Mouse (Mus musculus): Measurements from ENCODE around the gene Alg3. TPM values are rescaled to one million over a fixed set of nuclear protein-coding genes. Genes with fewer than 3 reads are reported as not detected.

Alg3 gene
- total RNA-seq, 1 experiment: 28.9 TPM

DNA sequence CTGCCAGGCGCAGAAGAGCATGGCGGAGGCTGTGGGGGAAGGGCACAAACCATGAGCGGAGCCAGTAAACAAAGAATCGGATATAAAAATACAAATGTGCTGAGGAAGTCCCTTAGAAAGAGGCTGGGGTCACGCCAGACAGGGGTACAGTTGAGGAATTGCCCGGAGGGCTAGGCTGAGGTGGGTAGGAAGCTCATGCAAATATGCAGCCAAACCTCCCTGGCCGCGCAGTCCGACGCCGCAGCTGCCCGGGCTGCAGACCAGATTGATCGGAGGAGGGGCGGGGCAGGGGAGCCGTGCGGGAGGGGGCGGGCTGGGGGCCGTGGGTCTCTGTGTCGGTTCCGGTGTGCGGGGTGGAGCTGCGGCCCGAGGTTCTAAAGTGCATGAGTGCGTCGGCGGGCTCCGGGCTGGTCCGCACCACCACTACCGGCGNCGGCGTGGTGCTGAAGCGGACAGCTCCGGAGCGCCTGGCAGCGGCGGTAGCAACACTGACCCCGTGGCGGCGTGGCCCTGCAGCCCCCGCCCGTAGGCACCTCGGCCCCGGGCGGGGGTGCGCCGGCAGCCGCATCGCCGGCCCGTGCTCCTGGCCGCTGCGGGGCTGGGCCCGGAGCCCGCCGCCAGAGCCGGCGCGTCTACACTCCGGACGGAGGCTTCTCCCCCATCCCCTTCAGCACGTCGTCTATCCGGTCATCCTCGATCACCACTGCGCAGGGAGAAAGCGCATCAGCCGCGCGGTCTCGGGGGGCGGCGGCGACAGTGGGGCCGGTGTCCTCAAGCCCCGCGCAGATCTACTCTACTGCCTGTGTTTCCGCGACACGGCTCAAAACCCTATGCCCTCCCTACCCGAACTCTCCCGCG is 8.2 kb upstream of the Alg3 start:
- Histone ChIP-seq H3K9ac (ENCODE audit: insufficient read depth, low read depth, low read length, poor library complexity, severe bottlenecking) (peak overlapping the region; percentile 26; the same call in 1 of the 2 replicates), H3K36me3 (ENCODE audit: control insufficient read depth, insufficient read depth, low read length, poor library complexity, severe bottlenecking) (peaks cover 3% of the 10 kb centered on the region; the same call in 1 of the 2 replicates), H3K4me1 (ENCODE audit: control insufficient read depth in 2 of 2, insufficient read depth in 2 of 2, low read length in 2 of 2, poor library complexity in 1 of 2) (peaks cover 0 to 4% of the 10 kb centered on the region in 2 experiments; a peak in 1 of 4 replicates), H3K4me3 (ENCODE audit: insufficient read depth in 1 of 2, low read depth in 1 of 2, low read length in 2 of 2, poor library complexity in 1 of 2, severe bottlenecking in 1 of 2) (peak overlapping the region; percentile 81 to 93), H3K27ac (ENCODE audit: insufficient read depth, low read depth, low read length, poor library complexity, severe bottlenecking) (no peak overlapping the region), H3K9me3 (ENCODE audit: control insufficient read depth, insufficient read depth, low read depth, low read length) (no peaks in the 10 kb centered on the region)
- DNase-seq (ENCODE audit: low read depth, low spot score): no peak
- no peak for TF ChIP-seq ZC3H11A (IDR thresholded peaks at IDR 0.05; ENCODE audit: borderline replicate concordance, low read depth, low read length)
- no peak for TF ChIP-seq CHD2 (IDR thresholded peaks at IDR 0.05; ENCODE audit: low read depth, low read length)
- no peak for TF ChIP-seq HCFC1 (IDR thresholded peaks at IDR 0.05; ENCODE audit: borderline replicate concordance, insufficient read depth, low read length)
- TF ChIP-seq ZNF384 (IDR thresholded peaks at IDR 0.05; ENCODE audit: low read depth, low read length): no peak
- TF ChIP-seq MAFK (IDR thresholded peaks at IDR 0.05; ENCODE audit: insufficient read depth, low read depth, low read length): no peak
- in situ Hi-C loops (cut with MboI; ENCODE audit: low sequenced_read_pairs in 2 of 2, unreplicated experiment in 2 of 2): no loop called here

- H3K27ac ChIP-seq (ENCODE audit: insufficient read depth, low read depth, low read length, poor library complexity, severe bottlenecking): peak overlapping the region; percentile 61; the same call in 1 of the 2 replicates
- H3K9me3 ChIP-seq (ENCODE audit: control insufficient read depth, insufficient read depth, low read depth, low read length): no peaks in the 10 kb centered on the region
- H3K36me3 ChIP-seq (ENCODE audit: control insufficient read depth, insufficient read depth, low read length, poor library complexity, severe bottlenecking): peaks cover 25% of the 10 kb centered on the region
- no peaks in the 10 kb centered on the region; a peak in 1 of 4 replicates for H3K4me1 ChIP-seq (ENCODE audit: control insufficient read depth in 2 of 2, insufficient read depth in 2 of 2, low read length in 2 of 2, poor library complexity in 1 of 2)
- peak overlapping the region; percentile 82 to 95 for H3K4me3 ChIP-seq (ENCODE audit: insufficient read depth in 1 of 2, low read depth in 1 of 2, low read length in 2 of 2, poor library complexity in 1 of 2, severe bottlenecking in 1 of 2)
- peak; percentile 83 for DNase-seq (ENCODE audit: low read depth, low spot score)
- peak overlapping the region; percentile 99 for H3K9ac ChIP-seq (ENCODE audit: insufficient read depth, low read depth, low read length, poor library complexity, severe bottlenecking)
- TF ChIP-seq MAFK (IDR thresholded peaks at IDR 0.05; ENCODE audit: insufficient read depth, low read depth, low read length) (no peak), ZNF384 (IDR thresholded peaks at IDR 0.05; ENCODE audit: low read depth, low read length) (no peak), HCFC1 (IDR thresholded peaks at IDR 0.05; ENCODE audit: borderline replicate concordance, insufficient read depth, low read length) (peak; percentile 84), CHD2 (IDR thresholded peaks at IDR 0.05; ENCODE audit: low read depth, low read length) (peak; percentile 72; the same call in 1 of the 2 replicates), ZC3H11A (IDR thresholded peaks at IDR 0.05; ENCODE audit: borderline replicate concordance, low read depth, low read length) (no peak)
- in situ Hi-C loops (cut with MboI; ENCODE audit: low sequenced_read_pairs in 2 of 2, unreplicated experiment in 2 of 2): no loop called here
Measured at GRCm38 (mm10) chr16:20610501-20611356, 806 bp downstream of the Alg3 start.

DNA sequence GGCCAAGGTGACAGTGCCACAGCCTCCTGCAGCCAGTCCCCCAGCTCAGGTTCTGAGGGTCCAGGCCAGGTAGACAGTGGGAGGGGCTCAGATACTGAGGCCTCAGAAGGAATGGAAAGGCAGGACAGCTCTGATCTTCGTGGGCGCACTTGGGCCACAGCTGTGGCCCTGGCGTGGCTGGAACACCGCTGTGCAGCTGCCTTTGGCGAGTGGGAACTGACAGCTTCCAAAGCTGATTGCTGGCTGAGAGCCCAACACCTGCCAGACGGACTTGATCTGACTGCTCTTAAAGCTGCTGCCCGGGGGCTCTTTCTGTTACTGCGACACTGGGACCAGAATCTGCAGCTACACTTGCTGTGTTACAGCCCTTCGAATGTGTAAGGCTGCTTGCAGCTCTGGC is 6.8 kb downstream of the Alg3 start:
- TF ChIP-seq MAFK (IDR thresholded peaks at IDR 0.05; ENCODE audit: insufficient read depth, low read depth, low read length) (no peak), ZNF384 (IDR thresholded peaks at IDR 0.05; ENCODE audit: low read depth, low read length) (no peak), HCFC1 (IDR thresholded peaks at IDR 0.05; ENCODE audit: borderline replicate concordance, insufficient read depth, low read length) (no peak), CHD2 (IDR thresholded peaks at IDR 0.05; ENCODE audit: low read depth, low read length) (no peak), ZC3H11A (IDR thresholded peaks at IDR 0.05; ENCODE audit: borderline replicate concordance, low read depth, low read length) (no peak)

GRCm38 (mm10) chr16:20600511-20600910 is 11.0 kb downstream of the Alg3 start:
- no peak for DNase-seq (ENCODE audit: low read depth, low spot score)
- Histone ChIP-seq H3K9me3 (ENCODE audit: control insufficient read depth, insufficient read depth, low read depth, low read length) (no peaks in the 10 kb centered on the region), H3K36me3 (ENCODE audit: control insufficient read depth, insufficient read depth, low read length, poor library complexity, severe bottlenecking) (peaks cover 12% of the 10 kb centered on the region), H3K9ac (ENCODE audit: insufficient read depth, low read depth, low read length, poor library complexity, severe bottlenecking) (no peak overlapping the region), H3K4me3 (ENCODE audit: insufficient read depth in 1 of 2, low read depth in 1 of 2, low read length in 2 of 2, poor library complexity in 1 of 2, severe bottlenecking in 1 of 2) (no peak overlapping the region), H3K4me1 (ENCODE audit: control insufficient read depth in 2 of 2, insufficient read depth in 2 of 2, low read length in 2 of 2, poor library complexity in 1 of 2) (no peaks in the 10 kb centered on the region), H3K27ac (ENCODE audit: insufficient read depth, low read depth, low read length, poor library complexity, severe bottlenecking) (no peak overlapping the region)
- TF ChIP-seq ZNF384 (IDR thresholded peaks at IDR 0.05; ENCODE audit: low read depth, low read length) (no peak), HCFC1 (IDR thresholded peaks at IDR 0.05; ENCODE audit: borderline replicate concordance, insufficient read depth, low read length) (no peak), MAFK (IDR thresholded peaks at IDR 0.05; ENCODE audit: insufficient read depth, low read depth, low read length) (no peak), CHD2 (IDR thresholded peaks at IDR 0.05; ENCODE audit: low read depth, low read length) (no peak), ZC3H11A (IDR thresholded peaks at IDR 0.05; ENCODE audit: borderline replicate concordance, low read depth, low read length) (no peak)
- in situ Hi-C loops (cut with MboI; ENCODE audit: low sequenced_read_pairs in 2 of 2, unreplicated experiment in 2 of 2): no loop called here

More for the DNA sequence above, 6.8 kb downstream of the Alg3 start:
- Histone ChIP-seq H3K4me3 (ENCODE audit: insufficient read depth in 1 of 2, low read depth in 1 of 2, low read length in 2 of 2, poor library complexity in 1 of 2, severe bottlenecking in 1 of 2) (no peak overlapping the region), H3K9me3 (ENCODE audit: control insufficient read depth, insufficient read depth, low read depth, low read length) (no peaks in the 10 kb centered on the region), H3K9ac (ENCODE audit: insufficient read depth, low read depth, low read length, poor library complexity, severe bottlenecking) (no peak overlapping the region), H3K27ac (ENCODE audit: insufficient read depth, low read depth, low read length, poor library complexity, severe bottlenecking) (no peak overlapping the region), H3K4me1 (ENCODE audit: control insufficient read depth in 2 of 2, insufficient read depth in 2 of 2, low read length in 2 of 2, poor library complexity in 1 of 2) (no peaks in the 10 kb centered on the region), H3K36me3 (ENCODE audit: control insufficient read depth, insufficient read depth, low read length, poor library complexity, severe bottlenecking) (peaks cover 39% of the 10 kb centered on the region)
- in situ Hi-C loops (cut with MboI; ENCODE audit: low sequenced_read_pairs in 2 of 2, unreplicated experiment in 2 of 2): no loop called here
- no peak for DNase-seq (ENCODE audit: low read depth, low spot score)
